ENCODE assay signal across 16 mouse cellular contexts in genomic region chr5:74720661-74721060, GRCm38 (mm10). TPM values are rescaled to one million over a fixed set of nuclear protein-coding genes. Genes with fewer than 3 reads are reported as not detected.
A peak's percentile ranks its signal among the peaks of the same experiment; 100 is the strongest.
DNase-seq lines count a peak whose midpoint lies in the region; ATAC-seq and TF ChIP-seq lines count a peak whose summit lies in the region.
"Had no signal": no experiment of that assay in that cellular context is flagged by ENCODE, and none has a peak within 500 bp of the region (broad histone marks: within the 10 kb centered on the region; RNA-seq: fewer than 3 reads in every experiment).

No protein-coding gene starts in this region.

- peaks cover 11% of the 10 kb centered on the region; the same call in 1 of the 2 replicates for H3K4me1 ChIP-seq in midbrain, embryonic 13.5 days (replicated peaks)
- peaks cover 12% of the 10 kb centered on the region for H3K4me1 ChIP-seq in midbrain, embryonic 10.5 days
- 0 out of 2 replicates have a peak, but pooled peaks cover 11% of the 10 kb centered on the region for H3K4me1 ChIP-seq in embryonic facial prominence, embryonic 14.5 days (ENCODE audit: control insufficient read depth, insufficient read depth, low read length)
- no peaks in the 10 kb centered on the region for H3K4me1 ChIP-seq in forebrain, postnatal 0 days (ENCODE audit: insufficient read depth)

- peaks cover 5% of the 10 kb centered on the region; the same call in 1 of the 2 replicates for H3K9me3 ChIP-seq in midbrain, embryonic 13.5 days
- 0 out of 2 replicates have a peak, but pooled peaks cover 4% of the 10 kb centered on the region for H3K9me3 ChIP-seq in midbrain, embryonic 10.5 days (replicated peaks)
- 0 out of 2 replicates have a peak, but pooled peaks cover 4% of the 10 kb centered on the region for H3K9me3 ChIP-seq in embryonic facial prominence, embryonic 14.5 days (ENCODE audit: control insufficient read depth, low read length)
- 0 out of 2 replicates have a peak, but pooled peaks cover 5% of the 10 kb centered on the region for H3K9me3 ChIP-seq in forebrain, postnatal 0 days (ENCODE audit: low read length)
- H3K9me3 ChIP-seq: heart, embryonic 10.5 days; limb, embryonic 15.5 days; midbrain, embryonic 15.5 days had no signal

- ATAC-seq in midbrain, embryonic 13.5 days, result peak; percentile 58; the same call in 1 of the 2 replicates
- ATAC-seq in embryonic facial prominence, embryonic 14.5 days (ENCODE audit: low read depth), result no peak
- ATAC-seq in forebrain, postnatal 0 days, result peak; percentile 86
- ATAC-seq: liver, postnatal 0 days; midbrain, embryonic 15.5 days had no signal

- H3K27me3 ChIP-seq in midbrain, embryonic 13.5 days, result no peaks in the 10 kb centered on the region
- H3K27me3 ChIP-seq in midbrain, embryonic 10.5 days (ENCODE audit: low read depth, poor library complexity, severe bottlenecking), result no peaks in the 10 kb centered on the region
- H3K27me3 ChIP-seq in embryonic facial prominence, embryonic 14.5 days (replicated peaks; ENCODE audit: control insufficient read depth, insufficient read depth, low read length), result no peaks in the 10 kb centered on the region
- no peaks in the 10 kb centered on the region for H3K27me3 ChIP-seq in forebrain, postnatal 0 days (ENCODE audit: insufficient read depth, low read length)
- H3K27me3 ChIP-seq: limb, embryonic 15.5 days; midbrain, embryonic 15.5 days had no signal

- peak; percentile 7 for DNase-seq in layer of hippocampus, adult 11-12 months (ENCODE audit: low spot score)
- DNase-seq in layer of hippocampus, adult 9-10 months (ENCODE audit: low spot score), result no peak
- DNase-seq in midbrain, embryonic 10.5 days (ENCODE audit: low spot score), result no peak
- no peak for DNase-seq in embryonic facial prominence, embryonic 14.5 days (ENCODE audit: low spot score)
- DNase-seq in forebrain, postnatal 0 days, result peak; percentile 35
- no peak for DNase-seq in embryo, embryonic 9.5 days (ENCODE audit: extremely low spot score)
- DNase-seq: adrenal gland, postnatal 14 days; cerebellum, adult 9-11 months; gastrocnemius, postnatal 10 days; liver, postnatal 0 days; lung, postnatal 4 days had no signal

- H3K27ac ChIP-seq in midbrain, embryonic 13.5 days, result no peak overlapping the region
- H3K27ac ChIP-seq in midbrain, embryonic 10.5 days (replicated peaks), result no peak overlapping the region
- no peak overlapping the region for H3K27ac ChIP-seq in embryonic facial prominence, embryonic 14.5 days (replicated peaks; ENCODE audit: low read depth, low read length)
- H3K27ac ChIP-seq in forebrain, postnatal 0 days (ENCODE audit: low read depth, low read length), result no peak overlapping the region
- H3K27ac ChIP-seq: heart, embryonic 10.5 days; left cerebral cortex, adult 2 months; limb, embryonic 15.5 days; midbrain, embryonic 15.5 days had no signal

- no peaks in the 10 kb centered on the region for H3K36me3 ChIP-seq in midbrain, embryonic 13.5 days
- no peaks in the 10 kb centered on the region for H3K36me3 ChIP-seq in midbrain, embryonic 10.5 days
- H3K36me3 ChIP-seq in embryonic facial prominence, embryonic 14.5 days (ENCODE audit: control insufficient read depth, insufficient read depth, low read length), result no peaks in the 10 kb centered on the region
- no peaks in the 10 kb centered on the region for H3K36me3 ChIP-seq in forebrain, postnatal 0 days (ENCODE audit: insufficient read depth)
- H3K36me3 ChIP-seq: heart, embryonic 10.5 days; limb, embryonic 15.5 days; midbrain, embryonic 15.5 days had no signal

- H3K4me3 ChIP-seq in midbrain, embryonic 13.5 days (replicated peaks), result no peak overlapping the region
- H3K4me3 ChIP-seq in midbrain, embryonic 10.5 days, result no peak overlapping the region
- H3K4me3 ChIP-seq in embryonic facial prominence, embryonic 14.5 days (ENCODE audit: low read depth, low read length), result no peak overlapping the region
- no peak overlapping the region for H3K4me3 ChIP-seq in forebrain, postnatal 0 days (ENCODE audit: low read depth, low read length)
- H3K4me3 ChIP-seq: heart, embryonic 10.5 days; left cerebral cortex, adult 2 months; limb, embryonic 15.5 days; midbrain, embryonic 15.5 days had no signal

- no peak overlapping the region for H3K9ac ChIP-seq in midbrain, embryonic 13.5 days (replicated peaks)
- H3K9ac ChIP-seq in embryonic facial prominence, embryonic 14.5 days (ENCODE audit: low read depth, low read length), result no peak overlapping the region
- no peak overlapping the region for H3K9ac ChIP-seq in forebrain, postnatal 0 days
- H3K9ac ChIP-seq: limb, embryonic 15.5 days; liver, postnatal 0 days; midbrain, embryonic 15.5 days had no signal

- TF ChIP-seq CTCF in forebrain, postnatal 0 days (IDR thresholded peaks at IDR 0.05; ENCODE audit: low read depth), result no peak

- H3K4me2 ChIP-seq in midbrain, embryonic 13.5 days (replicated peaks), result no peak overlapping the region
- peak overlapping the region; percentile 16; the same call in 1 of the 2 replicates for H3K4me2 ChIP-seq in embryonic facial prominence, embryonic 14.5 days (ENCODE audit: low read depth, low read length)
- H3K4me2 ChIP-seq in forebrain, postnatal 0 days (ENCODE audit: low read depth), result peak overlapping the region; percentile 24; the same call in 1 of the 2 replicates
- H3K4me2 ChIP-seq: limb, embryonic 15.5 days; midbrain, embryonic 15.5 days had no signal

- WGBS in midbrain, embryonic 13.5 days, result 69% methylated on average over 9 of the region's 9 CpGs
- 82% methylated on average over 9 of the region's 9 CpGs for WGBS in midbrain, embryonic 10.5 days
- 50% methylated on average over 9 of the region's 9 CpGs for WGBS in embryonic facial prominence, embryonic 14.5 days
- WGBS in forebrain, postnatal 0 days, result 31% methylated on average over 9 of the region's 9 CpGs

RNA-seq across cellular contexts. Expression of gene Lnx1, which starts 17.9 kb away (rescaled TPM):
- polyA plus RNA-seq in midbrain, embryonic 13.5 days (2015; fragmentation: Nextera tagmentation; extraction: Ambion mirVana), result 4.0 and 4.1 TPM in 2 replicates
- 0.46 and 0.58 TPM in 2 replicates for polyA plus RNA-seq in midbrain, embryonic 10.5 days (2016; fragmentation: Nextera tagmentation; extraction: Ambion mirVana)
- polyA plus RNA-seq in embryonic facial prominence, embryonic 14.5 days (2014; fragmentation: Nextera tagmentation; extraction: Ambion mirVana), result 2.3 and 2.4 TPM in 2 replicates
- total RNA-seq in forebrain, postnatal 0 days (2014; rRNA removed), result 15.5 and 21.2 TPM in 2 replicates
- polyA plus RNA-seq in forebrain, postnatal 0 days (2015; fragmentation: Nextera tagmentation; extraction: Ambion mirVana), result 6.8 and 11.0 TPM in 2 replicates

Comparison
In these comparisons a context has a peak if more than half of its experiments do, and no peak if none do; other contexts are left out.
1. DNase-seq: peak in layer of hippocampus, adult 11-12 months (single experiment) and forebrain, postnatal 0 days (single experiment); none in layer of hippocampus, adult 9-10 months (single experiment), midbrain, embryonic 10.5 days (single experiment), embryonic facial prominence, embryonic 14.5 days (single experiment) and embryo, embryonic 9.5 days (single experiment).